Mouse (Mus musculus) cortical plate, adult 2 months (tissue): ENCODE measurements around the gene Wdr19. TPM values are rescaled to one million over a fixed set of nuclear protein-coding genes. Genes with fewer than 3 reads are reported as not detected.
"Not testable (repeated sequence)": the region's sequence is repeated elsewhere in the genome, so short reads cannot be mapped to it uniquely, and the experiment has no call there.

Source experiments
- H3K27ac ChIP-seq: fragments of 200-500 bp; 2 replicates; pipeline ENCODE4 v1.5.1; 2012; ENCODE audit warnings: low read length, control low read depth, inconsistent platforms; ENCODE audit not compliant: insufficient read depth
- H3K4me1 ChIP-seq: fragments of 200-500 bp; 2 replicates; pipeline ENCODE4 v1.6.1; 2011; ENCODE audit warnings: low read length; ENCODE audit not compliant: control insufficient read depth, insufficient read depth
- H3K4me3 ChIP-seq: fragments of 200-500 bp; 2 replicates; pipeline ENCODE4 v1.5.1; 2011; ENCODE audit warnings: mild to moderate bottlenecking, low read length, control low read depth; ENCODE audit not compliant: insufficient read depth
- CTCF ChIP-seq: fragments of 200-500 bp; IDR thresholded peaks from 2 replicates; pipeline ENCODE4 v1.5.1; 2011; ENCODE audit warnings: mild to moderate bottlenecking, control low read depth, low read length; ENCODE audit not compliant: insufficient read depth; ENCODE audit errors: extremely low read depth
- POLR2A ChIP-seq: fragments of 200-500 bp; IDR thresholded peaks from 2 replicates; pipeline ENCODE4 v1.6.1; 2011; ENCODE audit warnings: mild to moderate bottlenecking, low read length, control low read depth; ENCODE audit not compliant: insufficient read depth; ENCODE audit errors: extremely low read depth
- polyA plus RNA-seq: library from polyadenylated mRNA; depleted of rRNA; stranded (reverse); fragments of >200 nt; gene quantifications from 2 replicates; pipeline ENCODE4 v1.2.3, GENCODE M21; 2012; rRNA removed

Gene Wdr19
- polyA plus RNA-seq, 1 experiment: 18.9 TPM

- Histone ChIP-seq H3K27ac (no peak overlapping the region), H3K4me1 (no peaks in the 10 kb centered on the region; the same call in 1 of the 2 replicates), H3K4me3 (no peak overlapping the region)
- no peak for TF ChIP-seq CTCF
- TF ChIP-seq POLR2A: no peak
Measured at GRCm38 (mm10) chr5:65293627-65294026, 94.1 kb downstream of the Wdr19 start.

GRCm38 (mm10) chr5:65294270-65294669, 94.8 kb downstream of the Wdr19 start:
- TF ChIP-seq POLR2A (no peak), CTCF (no peak)
- H3K27ac ChIP-seq: no peak overlapping the region

GRCm38 (mm10) chr5:65298167-65298950, 98.9 kb downstream of the Wdr19 start:
- no peak overlapping the region for H3K27ac ChIP-seq
- no peak for TF ChIP-seq CTCF
- TF ChIP-seq POLR2A: no peak
- no peak overlapping the region for H3K4me3 ChIP-seq
- H3K4me1 ChIP-seq: no peaks in the 10 kb centered on the region

More at GRCm38 (mm10) chr5:65294270-65294669, 94.8 kb downstream of the Wdr19 start:
- no peak overlapping the region for H3K4me3 ChIP-seq
- no peaks in the 10 kb centered on the region for H3K4me1 ChIP-seq

GRCm38 (mm10) chr5:65299623-65300022, 100.1 kb downstream of the Wdr19 start:
- H3K27ac ChIP-seq, H3K4me3 ChIP-seq, H3K4me1 ChIP-seq: not testable (repeated sequence)

GRCm38 (mm10) chr5:65300121-65300520, 100.6 kb downstream of the Wdr19 start:
- no peak overlapping the region for H3K27ac ChIP-seq
- H3K4me1 ChIP-seq: no peaks in the 10 kb centered on the region
- no peak for TF ChIP-seq CTCF
- TF ChIP-seq POLR2A: no peak
- no peak overlapping the region for H3K4me3 ChIP-seq

- Histone ChIP-seq H3K27ac (no peak overlapping the region), H3K4me1 (no peaks in the 10 kb centered on the region; the same call in 1 of the 2 replicates), H3K4me3 (no peak overlapping the region)
- TF ChIP-seq CTCF: no peak
- TF ChIP-seq POLR2A: no peak
Measured at GRCm38 (mm10) chr5:65305516-65305915, 106.0 kb downstream of the Wdr19 start.

GRCm38 (mm10) chr5:65308208-65308607, 108.7 kb downstream of the Wdr19 start:
- Histone ChIP-seq H3K4me1 (no peaks in the 10 kb centered on the region; the same call in 1 of the 2 replicates), H3K27ac (no peak overlapping the region), H3K4me3 (no peak overlapping the region)
- TF ChIP-seq POLR2A: no peak
- no peak for TF ChIP-seq CTCF

GRCm38 (mm10) chr5:65308866-65309265, 109.4 kb downstream of the Wdr19 start:
- Histone ChIP-seq H3K27ac (no peak overlapping the region), H3K4me1 (no peaks in the 10 kb centered on the region; the same call in 1 of the 2 replicates), H3K4me3 (no peak overlapping the region)
- TF ChIP-seq CTCF: no peak
- no peak for TF ChIP-seq POLR2A

Other genes with a start within 250 kb of the Wdr19 start
- 0.72 and 1.1 TPM in 2 replicates for gene Tlr6, start 239.6 kb upstream of the Wdr19 start, polyA plus RNA-seq
- 7.4 and 8.1 TPM in 2 replicates for gene Fam114a1, start 229.6 kb upstream of the Wdr19 start, polyA plus RNA-seq
- 0.23 and 0.38 TPM in 2 replicates for gene Tmem156, start 107.6 kb upstream of the Wdr19 start, polyA plus RNA-seq
- gene Klhl5, start 92.2 kb upstream of the Wdr19 start, polyA plus RNA-seq: 46.9 and 49.1 TPM in 2 replicates
- 26.2 TPM in 2 replicates for gene Rfc1, start 136.0 kb downstream of the Wdr19 start, polyA plus RNA-seq
- gene Klb, start 148.6 kb downstream of the Wdr19 start, polyA plus RNA-seq: 0.33 and 0.36 TPM in 2 replicates
- 722 and 754 TPM in 2 replicates for gene Rpl9, start 191.7 kb downstream of the Wdr19 start, polyA plus RNA-seq
- gene Lias, start 191.8 kb downstream of the Wdr19 start, polyA plus RNA-seq: 40.6 and 43.7 TPM in 2 replicates
- gene Ugdh, start 236.3 kb downstream of the Wdr19 start, polyA plus RNA-seq: 25.2 and 26.5 TPM in 2 replicates